ENCODE assay signal across 14 mouse cellular contexts in genomic region chr3:80051963-80052362, GRCm38 (mm10).
A peak's percentile ranks its signal among the peaks of the same experiment; 100 is the strongest.
DNase-seq lines count a peak whose midpoint lies in the region; ATAC-seq lines count a peak whose summit lies in the region.
"Had no signal": no experiment of that assay in that cellular context is flagged by ENCODE, and none has a peak within 500 bp of the region (broad histone marks: within the 10 kb centered on the region; RNA-seq: fewer than 3 reads in every experiment).

No protein-coding gene starts in this region.

- peak; percentile 78; the same call in 1 of the 2 replicates for ATAC-seq in heart, embryonic 14.5 days (ENCODE audit: insufficient number of reproducible peaks, insufficient read depth, low FRiP score, low read depth)
- ATAC-seq in megakaryocyte progenitor cell, adult 5-6 weeks (replicated peaks; ENCODE audit: poor library complexity): peak; percentile 56
- no peak for ATAC-seq in CD4-positive, CD25-positive, alpha-beta regulatory T cell, adult 4 months
- ATAC-seq: intestine, embryonic 16.5 days had no signal

- H3K27me3 ChIP-seq in heart, embryonic 14.5 days (ENCODE audit: control insufficient read depth, insufficient read depth, low read length): no peaks in the 10 kb centered on the region
- H3K27me3 ChIP-seq: embryonic facial prominence, embryonic 13.5 days had no signal

- H3K4me3 ChIP-seq in heart, embryonic 14.5 days (ENCODE audit: control insufficient read depth in 1 of 2, insufficient read depth in 1 of 2, low read depth in 1 of 2, low read length in 2 of 2): no peak overlapping the region
- H3K4me3 ChIP-seq: embryonic facial prominence, embryonic 13.5 days had no signal

- 4% methylated on average over 4 of the region's 4 CpGs for WGBS in heart, embryonic 14.5 days

- no peak overlapping the region for H3K9ac ChIP-seq in heart, embryonic 14.5 days (ENCODE audit: low read length)
- H3K9ac ChIP-seq: embryonic facial prominence, embryonic 13.5 days had no signal

- H3K4me2 ChIP-seq in heart, embryonic 14.5 days (ENCODE audit: low read length): no peak overlapping the region
- H3K4me2 ChIP-seq: embryonic facial prominence, embryonic 13.5 days had no signal

- DNase-seq in kidney, postnatal 14 days: peak; percentile 12
- DNase-seq in kidney, adult 9 months: no peak
- peak; percentile 78 for DNase-seq in adrenal gland, postnatal 10 days
- DNase-seq in MN1 (ENCODE audit: low spot score): no peak
- no peak for DNase-seq in right cerebral cortex, postnatal 10 days (ENCODE audit: low spot score in 2 of 2)
- DNase-seq: cerebellum, adult 18-20 months; gastrocnemius, postnatal 14 days; layer of hippocampus, adult 9-11 months; right cerebral cortex, postnatal 4 days had no signal

- H3K36me3 ChIP-seq in heart, embryonic 14.5 days (ENCODE audit: control insufficient read depth, insufficient read depth, low read length): no peaks in the 10 kb centered on the region
- H3K36me3 ChIP-seq: embryonic facial prominence, embryonic 13.5 days had no signal

- H3K9me3 ChIP-seq in heart, embryonic 14.5 days (ENCODE audit: control insufficient read depth, low read length): no peaks in the 10 kb centered on the region
- H3K9me3 ChIP-seq: embryonic facial prominence, embryonic 13.5 days had no signal

- H3K27ac ChIP-seq in heart, embryonic 14.5 days (replicated peaks in 1 of 2; ENCODE audit: control insufficient read depth in 1 of 2, insufficient read depth in 1 of 2, low read depth in 2 of 2, low read length in 2 of 2): peak overlapping the region; percentile 59 to 64
- H3K27ac ChIP-seq: embryonic facial prominence, embryonic 13.5 days had no signal

- H3K4me1 ChIP-seq in heart, embryonic 14.5 days (ENCODE audit: control insufficient read depth in 2 of 2, insufficient read depth in 2 of 2, low read length in 2 of 2): peaks cover 5 to 31% of the 10 kb centered on the region in 2 experiments

Comparison
In these comparisons a context has a peak if more than half of its experiments do, and no peak if none do; other contexts are left out.
1. DNase-seq: peak in kidney, postnatal 14 days (single experiment) and adrenal gland, postnatal 10 days (single experiment); none in kidney, adult 9 months (single experiment), MN1 (single experiment) and right cerebral cortex, postnatal 10 days (0 of 2).